Mouse (Mus musculus) neural tube, embryonic 12.5 days (tissue): ENCODE results near the gene Plcb1. TPM values are rescaled to one million over a fixed set of nuclear protein-coding genes. Genes with fewer than 3 reads are reported as not detected.

Experiments used
- ATAC-seq: fragments of 200-750 bp; cut with Nextera tagmentation; 2 replicates; pipeline ENCODE4 v1.8.0; 2017; ENCODE audit warnings: low read depth, mild to moderate bottlenecking, moderate TSS enrichment, moderate library complexity; ENCODE audit not compliant: low FRiP score
- H3K27ac ChIP-seq: fragments of 300-500 bp; sonication (generic); 2 replicates; pipeline ENCODE4 v1.5.1; 2016
- H3K27me3 ChIP-seq: fragments of 300-500 bp; sonication (generic); replicated peaks from 2 replicates; pipeline ENCODE4 v1.6.1; 2016; ENCODE audit warnings: mild to moderate bottlenecking
- H3K36me3 ChIP-seq: fragments of 300-500 bp; sonication (generic); 2 replicates; pipeline ENCODE4 v1.6.1; 2016; ENCODE audit warnings: mild to moderate bottlenecking
- H3K4me1 ChIP-seq: fragments of 300-500 bp; sonication (generic); 2 replicates; pipeline ENCODE4 v1.6.1; 2016
- H3K4me2 ChIP-seq: fragments of 300-500 bp; sonication (generic); replicated peaks from 2 replicates; pipeline ENCODE4 v1.6.1; 2016; ENCODE audit warnings: mild to moderate bottlenecking
- H3K4me3 ChIP-seq: fragments of 300-500 bp; sonication (generic); 2 replicates; pipeline ENCODE4 v1.5.1; 2016
- H3K9ac ChIP-seq: fragments of 300-500 bp; sonication (generic); 2 replicates; pipeline ENCODE4 v1.6.1; 2016; ENCODE audit warnings: mild to moderate bottlenecking
- H3K9me3 ChIP-seq: fragments of 300-500 bp; sonication (generic); 2 replicates; pipeline ENCODE4 v1.6.1; 2016; ENCODE audit warnings: mild to moderate bottlenecking
- WGBS: fragments of 180-500 bp; shearing (Covaris S2); methylation state at CpG from one replicate; pipeline ENCODE4 v1.1.7; 2016; 5-methylcytosine and 5-hydroxymethylcytosine counted together
- polyA plus RNA-seq: library from polyadenylated mRNA; unstranded; fragments of >200 nt; fragmentation: Nextera tagmentation; extraction: Ambion mirVana; gene quantifications from 2 replicates; pipeline ENCODE4 v1.2.1, GENCODE M21; 2016

The Plcb1 gene
- polyA plus RNA-seq, 1 experiment from 2014 or later = 29.0 TPM

DNA sequence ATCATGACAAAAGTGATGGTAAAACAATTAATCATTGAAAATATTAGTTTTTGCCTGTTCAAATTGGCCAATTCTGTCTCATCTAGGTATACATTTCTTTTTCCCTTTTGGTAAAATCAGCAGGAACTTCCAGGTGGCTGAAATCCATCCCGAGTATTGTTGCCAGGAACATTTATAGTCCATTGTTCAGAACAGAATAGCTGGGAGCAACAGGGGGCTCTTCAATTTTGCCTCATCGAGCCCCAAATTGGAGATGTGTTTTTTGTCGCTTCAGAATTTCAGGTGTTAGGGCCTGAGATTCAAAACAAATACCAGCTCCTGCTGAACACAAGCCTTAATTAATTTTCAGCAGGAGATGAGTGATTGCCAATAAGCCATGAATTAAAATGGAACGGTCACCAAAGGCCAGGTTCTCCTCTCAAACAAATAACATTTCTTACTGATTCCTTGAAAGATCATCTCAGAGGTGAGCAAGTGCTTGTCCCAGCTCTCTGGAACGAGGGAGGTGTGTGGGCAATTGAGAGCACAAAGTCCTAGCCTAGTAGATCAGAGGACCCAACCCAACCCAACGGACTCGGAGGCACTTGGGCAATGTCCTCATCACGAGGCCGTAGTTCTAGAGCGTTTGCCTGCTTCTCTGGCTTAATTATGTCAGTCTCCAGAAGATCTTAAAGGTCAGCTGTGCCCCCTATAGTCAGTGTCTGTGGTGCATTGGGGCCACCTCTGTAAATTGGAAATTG lies 136.9 kb downstream of the Plcb1 start:
- Histone ChIP-seq H3K27me3 (no peaks in the 10 kb centered on the region), H3K9ac (no peak overlapping the region), H3K36me3 (no peaks in the 10 kb centered on the region), H3K9me3 (no peaks in the 10 kb centered on the region), H3K4me3 (no peak overlapping the region), H3K4me1 (no peaks in the 10 kb centered on the region), H3K4me2 (no peak overlapping the region), H3K27ac (no peak overlapping the region)
- no peak for ATAC-seq
- WGBS = 78% methylated on average over 10 of the region's 10 CpGs

DNA sequence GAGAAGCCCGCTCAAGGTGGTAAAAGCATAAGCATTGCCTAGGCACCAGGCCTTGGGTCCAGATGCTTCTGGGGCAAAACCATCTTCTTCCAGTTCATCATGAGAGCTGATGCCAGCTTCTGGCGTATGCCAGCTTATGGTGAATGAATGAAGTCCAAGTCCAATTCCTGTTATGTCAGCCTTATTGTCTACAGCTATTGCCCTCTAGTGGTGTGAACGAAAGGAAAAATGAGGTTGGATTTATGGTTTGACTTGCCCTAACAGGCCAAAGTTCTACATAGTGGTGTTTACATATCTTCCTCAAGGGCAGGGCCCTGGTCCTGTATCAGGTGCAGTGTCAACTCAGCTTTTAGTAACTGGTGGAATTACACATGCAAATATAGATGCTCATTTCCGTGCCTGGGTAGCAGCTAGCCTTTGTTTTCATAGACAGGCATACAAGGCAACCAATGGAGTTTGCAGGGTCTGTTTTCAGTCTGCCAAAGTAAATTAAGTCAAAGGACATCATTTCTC lies 138.3 kb downstream of the Plcb1 start:
- ATAC-seq = no peak
- H3K4me2 ChIP-seq = no peak overlapping the region
- 92% methylated on average over 4 of the region's 4 CpGs for WGBS

DNA sequence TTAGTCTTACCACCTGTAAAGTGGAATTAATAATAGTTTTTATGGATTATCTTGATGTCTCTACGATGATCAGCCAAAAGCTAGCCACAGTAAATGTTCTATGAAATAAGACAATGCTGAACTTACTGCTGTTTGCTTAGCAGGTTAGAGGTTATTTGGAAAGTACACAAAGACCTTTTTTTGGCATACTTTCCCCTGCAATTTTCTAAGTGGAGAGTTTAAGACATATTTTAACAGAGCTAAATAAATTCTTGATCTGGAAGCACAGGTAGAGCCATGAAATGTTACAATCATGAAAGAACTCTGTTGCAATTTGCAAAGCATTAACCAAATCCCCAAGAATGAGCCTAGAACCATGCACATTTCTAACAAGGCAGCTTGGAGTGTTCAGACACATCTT lies 140.4 kb downstream of the Plcb1 start:
- H3K4me2 ChIP-seq = no peak overlapping the region
- no peak for ATAC-seq
- H3K9me3 ChIP-seq = no peaks in the 10 kb centered on the region
- no peaks in the 10 kb centered on the region for H3K36me3 ChIP-seq
- peaks cover 6% of the 10 kb centered on the region; the same call in 1 of the 2 replicates for H3K4me1 ChIP-seq
- H3K9ac ChIP-seq = no peak overlapping the region
- no peak overlapping the region for H3K27ac ChIP-seq
- WGBS = 93% methylated on average over 1 of the region's 1 CpGs
- no peaks in the 10 kb centered on the region for H3K27me3 ChIP-seq
- H3K4me3 ChIP-seq = no peak overlapping the region

More for the DNA sequence above, 138.3 kb downstream of the Plcb1 start:
- H3K4me1 ChIP-seq = 0 out of 2 replicates have a peak, but pooled peaks cover under 1% of the 10 kb centered on the region
- no peak overlapping the region for H3K4me3 ChIP-seq
- H3K27me3 ChIP-seq = no peaks in the 10 kb centered on the region
- H3K9ac ChIP-seq = no peak overlapping the region
- H3K9me3 ChIP-seq = no peaks in the 10 kb centered on the region
- no peak overlapping the region for H3K27ac ChIP-seq
- no peaks in the 10 kb centered on the region for H3K36me3 ChIP-seq

DNA sequence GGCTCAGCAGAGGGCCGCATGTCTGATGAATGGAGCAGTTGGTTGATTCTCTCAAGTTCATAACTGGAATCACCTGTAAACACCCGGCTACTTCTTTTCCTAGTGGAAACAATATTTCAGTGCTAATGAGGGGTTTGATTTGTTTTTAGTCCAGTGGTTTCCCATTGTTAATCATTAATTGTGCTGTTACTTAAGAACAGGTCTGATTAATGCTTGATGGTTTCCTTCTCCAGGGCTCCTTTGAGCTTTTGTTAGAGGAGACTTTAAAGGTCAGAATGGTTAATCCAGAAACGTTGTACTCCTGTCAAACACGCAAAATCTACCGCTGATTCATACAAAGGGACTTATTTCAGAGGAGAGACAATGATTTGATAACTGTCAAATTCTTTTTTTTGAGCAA lies 141.2 kb downstream of the Plcb1 start:
- ATAC-seq = no peak
- 35% methylated on average over 5 of the region's 5 CpGs for WGBS
- H3K4me2 ChIP-seq = no peak overlapping the region
- no peak overlapping the region for H3K27ac ChIP-seq
- no peak overlapping the region for H3K9ac ChIP-seq
- H3K4me3 ChIP-seq = no peak overlapping the region
- no peaks in the 10 kb centered on the region for H3K9me3 ChIP-seq
- no peaks in the 10 kb centered on the region for H3K27me3 ChIP-seq
- H3K36me3 ChIP-seq = no peaks in the 10 kb centered on the region
- H3K4me1 ChIP-seq = peaks cover 6% of the 10 kb centered on the region; the same call in 1 of the 2 replicates

DNA sequence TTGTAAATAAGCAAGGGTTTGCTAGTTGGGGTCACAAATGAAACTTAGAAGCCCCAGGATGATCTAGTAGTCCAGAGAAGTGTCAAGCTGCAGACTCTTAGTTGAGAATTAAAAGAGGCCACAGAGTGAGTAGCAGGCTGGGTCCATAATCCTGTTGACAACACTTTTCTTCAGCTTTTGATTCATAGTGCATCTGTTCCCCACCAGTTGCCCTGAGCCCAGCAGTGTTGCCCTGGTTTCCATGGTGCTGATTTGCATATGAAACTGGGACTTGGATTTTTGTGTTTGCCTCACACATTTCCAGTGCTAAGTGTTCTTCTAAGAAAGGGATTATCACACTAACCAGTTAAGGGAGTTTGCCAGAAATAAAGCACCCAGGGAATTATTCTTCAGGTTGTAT lies 143.6 kb downstream of the Plcb1 start:
- H3K27me3 ChIP-seq = no peaks in the 10 kb centered on the region
- H3K4me2 ChIP-seq = no peak overlapping the region
- no peak overlapping the region for H3K9ac ChIP-seq
- no peak overlapping the region for H3K27ac ChIP-seq
- peaks cover 6% of the 10 kb centered on the region; the same call in 1 of the 2 replicates for H3K4me1 ChIP-seq
- H3K4me3 ChIP-seq = no peak overlapping the region
- no peaks in the 10 kb centered on the region for H3K9me3 ChIP-seq
- peak; percentile 82 for ATAC-seq
- H3K36me3 ChIP-seq = no peaks in the 10 kb centered on the region

DNA sequence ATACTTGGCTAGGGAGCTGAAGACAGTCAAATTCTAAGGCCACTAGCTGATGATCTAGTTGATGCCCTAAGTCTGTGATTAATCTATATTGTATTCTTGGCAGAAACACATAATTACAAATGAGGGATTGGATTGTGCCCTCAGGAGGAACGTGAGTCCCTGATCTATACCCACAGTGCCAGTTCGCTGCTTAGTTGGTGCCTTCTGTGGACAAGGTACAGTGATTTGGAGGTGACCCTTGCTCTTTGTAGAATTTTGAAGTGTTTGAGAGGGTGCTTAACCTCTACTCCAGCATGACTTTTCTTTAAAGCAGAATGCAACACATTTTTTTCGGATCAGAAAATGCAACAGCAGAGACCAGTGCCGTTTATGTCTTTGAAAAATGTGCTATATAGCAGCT lies 145.1 kb downstream of the Plcb1 start:
- 83% methylated on average over 4 of the region's 4 CpGs for WGBS
- no peaks in the 10 kb centered on the region for H3K9me3 ChIP-seq
- H3K4me2 ChIP-seq = no peak overlapping the region
- H3K27me3 ChIP-seq = no peaks in the 10 kb centered on the region
- peaks cover 6% of the 10 kb centered on the region; the same call in 1 of the 2 replicates for H3K4me1 ChIP-seq
- H3K9ac ChIP-seq = no peak overlapping the region
- no peak overlapping the region for H3K4me3 ChIP-seq
- H3K36me3 ChIP-seq = no peaks in the 10 kb centered on the region
- no peak for ATAC-seq
- no peak overlapping the region for H3K27ac ChIP-seq

DNA sequence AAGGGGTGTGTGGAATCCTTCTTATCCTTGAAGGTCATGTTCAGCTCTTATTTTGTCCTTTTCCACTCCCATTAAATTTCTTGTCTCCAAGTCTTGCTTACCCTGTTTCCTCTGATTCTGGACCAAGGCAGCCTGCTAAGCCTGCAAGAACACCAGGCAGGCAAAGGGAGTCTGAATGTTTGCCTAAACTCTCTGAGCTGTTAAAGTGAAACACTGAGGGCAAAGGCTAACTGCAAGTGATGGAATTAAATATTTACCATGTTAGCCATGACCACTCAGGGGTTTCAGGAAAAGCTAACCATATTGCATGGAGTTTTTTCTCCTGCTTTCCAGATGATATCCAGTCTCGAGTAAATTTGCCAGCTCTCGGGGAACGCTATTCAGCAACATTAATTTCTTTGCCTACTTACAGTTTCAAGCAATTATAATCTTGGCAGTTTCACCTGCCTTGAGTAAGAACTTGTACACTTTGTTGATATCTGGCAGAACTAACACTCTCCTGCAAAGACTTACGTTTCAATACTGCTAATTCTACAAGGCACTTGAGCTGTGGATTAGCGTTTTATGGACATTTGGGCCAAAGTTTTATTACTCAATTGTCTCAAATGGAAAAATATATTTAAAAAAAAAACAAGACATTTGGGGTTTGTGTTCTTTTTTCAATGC lies 146.0 kb downstream of the Plcb1 start:
- Histone ChIP-seq H3K27ac (no peak overlapping the region), H3K9me3 (no peaks in the 10 kb centered on the region), H3K9ac (no peak overlapping the region), H3K4me1 (peaks cover 6% of the 10 kb centered on the region; the same call in 1 of the 2 replicates), H3K36me3 (no peaks in the 10 kb centered on the region), H3K4me3 (no peak overlapping the region), H3K27me3 (no peaks in the 10 kb centered on the region), H3K4me2 (no peak overlapping the region)
- 83% methylated on average over 5 of the region's 5 CpGs for WGBS
- ATAC-seq = no peak

DNA sequence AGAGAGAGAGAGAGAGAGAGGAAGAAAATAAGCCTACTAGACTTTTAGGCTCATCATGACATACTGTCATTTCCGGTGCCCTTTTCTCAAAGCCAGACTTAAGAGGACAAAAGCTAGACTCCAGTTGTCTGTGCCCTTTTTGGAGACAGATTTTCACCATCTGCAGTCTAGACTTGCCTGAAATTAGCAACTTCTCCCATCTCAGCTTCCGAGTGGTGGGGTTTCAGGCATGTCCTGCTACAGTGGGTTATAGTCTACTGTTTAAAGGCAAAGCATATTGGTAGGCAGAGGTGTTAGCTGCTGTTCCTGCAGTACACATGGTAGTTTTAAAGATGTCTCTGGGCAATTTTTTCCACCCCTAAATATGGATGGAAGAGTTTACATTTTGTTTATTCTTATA lies 149.6 kb downstream of the Plcb1 start:
- ATAC-seq = no peak
- Histone ChIP-seq H3K4me1 (no peaks in the 10 kb centered on the region), H3K27me3 (no peaks in the 10 kb centered on the region), H3K9me3 (no peaks in the 10 kb centered on the region), H3K36me3 (no peaks in the 10 kb centered on the region), H3K4me2 (no peak overlapping the region), H3K27ac (no peak overlapping the region), H3K4me3 (no peak overlapping the region), H3K9ac (no peak overlapping the region)
- WGBS = 90% methylated on average over 2 of the region's 2 CpGs

DNA sequence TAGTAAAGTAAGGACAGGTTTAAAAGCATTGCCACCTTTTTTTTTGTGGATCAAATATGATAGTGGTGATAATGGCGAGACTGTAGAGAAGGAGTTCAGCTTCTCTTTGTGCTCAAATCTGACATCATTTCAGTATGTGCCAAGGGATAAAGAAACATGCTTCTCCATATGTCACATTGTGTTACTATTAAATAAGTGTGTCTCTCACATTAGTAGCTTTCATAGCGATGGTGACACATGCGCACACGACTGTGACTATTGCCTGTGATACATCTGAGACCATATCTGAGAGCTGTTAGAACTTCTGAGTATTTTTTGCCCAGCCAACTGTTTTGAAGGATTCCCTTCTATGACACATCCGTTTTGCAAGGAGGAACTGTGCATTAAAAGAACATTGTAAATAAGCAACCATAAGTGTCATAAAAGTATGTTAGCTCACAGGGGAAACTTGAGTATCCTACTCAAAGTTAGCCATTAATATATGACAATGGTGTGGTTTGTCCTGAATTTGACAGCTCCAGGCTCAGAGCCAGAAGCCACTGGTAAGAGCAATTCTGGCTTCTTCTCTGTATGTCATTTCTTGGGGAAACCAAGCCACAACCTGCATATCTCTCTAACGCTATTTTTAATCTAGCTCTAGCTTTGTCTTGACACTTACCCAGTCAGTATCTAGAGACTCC lies 150.2 kb downstream of the Plcb1 start:
- no peak overlapping the region for H3K4me2 ChIP-seq
- H3K27me3 ChIP-seq = no peaks in the 10 kb centered on the region
- H3K4me3 ChIP-seq = no peak overlapping the region
- no peak overlapping the region for H3K9ac ChIP-seq
- H3K9me3 ChIP-seq = no peaks in the 10 kb centered on the region
- H3K36me3 ChIP-seq = no peaks in the 10 kb centered on the region
- no peaks in the 10 kb centered on the region for H3K4me1 ChIP-seq
- 91% methylated on average over 6 of the region's 6 CpGs for WGBS
- H3K27ac ChIP-seq = no peak overlapping the region
- ATAC-seq = no peak

DNA sequence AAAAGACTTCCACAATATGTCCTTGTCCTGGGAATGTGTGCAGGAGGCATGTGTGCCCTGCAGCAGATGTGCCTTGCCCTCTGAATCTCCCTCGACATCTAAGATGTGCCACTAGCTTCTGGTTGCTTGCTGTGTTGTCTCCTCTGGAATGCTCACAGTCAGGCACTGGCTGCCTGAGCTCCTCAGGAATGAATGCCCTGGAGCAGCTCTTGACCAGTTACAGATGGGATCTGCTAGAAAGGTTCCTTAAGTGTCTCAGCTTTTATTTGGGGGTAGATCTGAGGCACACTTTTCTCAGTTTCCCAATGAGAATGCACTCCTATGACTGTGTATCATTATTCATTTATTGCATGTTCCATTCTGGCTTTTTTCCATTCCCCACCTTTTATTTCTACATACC lies 151.8 kb downstream of the Plcb1 start:
- no peak for ATAC-seq
- Histone ChIP-seq H3K9me3 (no peaks in the 10 kb centered on the region), H3K4me1 (no peaks in the 10 kb centered on the region), H3K4me3 (no peak overlapping the region), H3K9ac (no peak overlapping the region), H3K27ac (no peak overlapping the region), H3K4me2 (no peak overlapping the region), H3K36me3 (no peaks in the 10 kb centered on the region), H3K27me3 (no peaks in the 10 kb centered on the region)
- WGBS = 34% methylated on average over 1 of the region's 1 CpGs

DNA sequence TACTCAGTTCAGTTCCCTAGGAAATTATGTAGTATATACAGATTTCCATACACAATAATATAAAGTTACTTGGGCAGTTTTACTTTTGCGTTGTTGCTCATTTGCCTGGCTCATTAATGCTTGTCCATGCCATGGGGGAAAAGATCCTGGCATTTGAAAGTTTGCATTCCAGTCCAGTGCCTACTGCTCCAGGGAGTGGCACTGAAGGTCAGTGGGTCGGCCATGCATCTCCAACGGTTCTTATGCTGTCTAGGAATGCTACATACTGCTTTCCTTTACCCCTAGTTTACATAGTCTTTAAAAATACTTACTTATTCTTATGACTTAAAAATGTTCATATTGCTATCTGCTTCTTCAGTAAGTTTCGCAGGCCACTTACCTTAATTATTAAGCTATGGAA lies 156.2 kb downstream of the Plcb1 start:
- Histone ChIP-seq H3K4me2 (no peak overlapping the region), H3K36me3 (no peaks in the 10 kb centered on the region), H3K27me3 (no peaks in the 10 kb centered on the region), H3K9me3 (no peaks in the 10 kb centered on the region), H3K4me3 (no peak overlapping the region), H3K27ac (no peak overlapping the region), H3K4me1 (no peaks in the 10 kb centered on the region), H3K9ac (no peak overlapping the region)
- WGBS = 84% methylated on average over 4 of the region's 4 CpGs
- ATAC-seq = no peak

DNA sequence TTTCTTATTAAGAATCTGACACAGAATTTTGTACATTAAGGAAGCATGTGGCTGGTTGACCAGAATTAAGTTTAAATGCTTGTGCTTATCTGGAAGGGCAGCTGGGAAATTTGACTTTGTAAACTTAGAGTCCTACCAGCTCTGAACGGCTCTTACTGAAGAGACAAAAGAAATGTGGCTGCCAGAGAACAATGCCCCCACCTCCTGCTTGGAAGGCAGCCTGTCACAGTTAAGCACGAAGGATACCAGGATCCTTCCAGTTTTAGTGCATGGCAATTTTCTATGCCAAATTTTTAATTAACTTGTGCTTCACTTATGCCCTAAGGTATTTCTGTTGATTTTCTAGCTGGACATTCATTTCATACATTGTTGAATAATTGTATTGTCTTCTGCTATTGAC lies 157.1 kb downstream of the Plcb1 start:
- H3K27ac ChIP-seq = no peak overlapping the region
- no peak overlapping the region for H3K9ac ChIP-seq
- no peak for ATAC-seq

More for the DNA sequence above, 157.1 kb downstream of the Plcb1 start:
- no peaks in the 10 kb centered on the region for H3K4me1 ChIP-seq
- H3K9me3 ChIP-seq = no peaks in the 10 kb centered on the region
- H3K4me2 ChIP-seq = no peak overlapping the region
- no peak overlapping the region for H3K4me3 ChIP-seq
- H3K27me3 ChIP-seq = no peaks in the 10 kb centered on the region
- H3K36me3 ChIP-seq = no peaks in the 10 kb centered on the region
- 14% methylated on average over 2 of the region's 2 CpGs for WGBS
